Mouse (Mus musculus) CH12.LX (cell line): ENCODE results near the gene Lta. TPM values are rescaled to one million over a fixed set of nuclear protein-coding genes. Genes with fewer than 3 reads are reported as not detected.

ENCODE experiments used
- DNase-seq: peaks from one replicate; pipeline ENCODE4 v3.0.0-alpha.2; 2013; ENCODE audit errors: extremely low read depth
- H3K27ac ChIP-seq: 2 replicates; pipeline ENCODE4 v1.5.1; 2012; ENCODE audit warnings: low read depth, mild to moderate bottlenecking, control low read depth, moderate library complexity; ENCODE audit not compliant: insufficient read depth
- H3K27me3 ChIP-seq: replicated peaks from 2 replicates; pipeline ENCODE3; 2012; ENCODE audit warnings: inconsistent platforms
- H3K36me3 ChIP-seq, 2 experiments: replicated peaks in 1 of 2; 2 replicates each; pipeline versions ENCODE3 to v1.6.1; 2012; ENCODE audit warnings: inconsistent platforms in 1 of 2, low read length in 1 of 2, mild to moderate bottlenecking in 1 of 2, mixed read lengths in 1 of 2, moderate library complexity in 1 of 2; ENCODE audit not compliant: control insufficient read depth in 1 of 2, insufficient read depth in 1 of 2
- H3K4me1 ChIP-seq, 2 experiments: 2 replicates each; pipeline ENCODE4 v1.6.1; 2012; ENCODE audit warnings: inconsistent platforms in 1 of 2, moderate library complexity in 1 of 2; ENCODE audit not compliant: insufficient read depth in 2 of 2, control insufficient read depth in 1 of 2
- H3K4me2 ChIP-seq: 2 replicates; pipeline ENCODE4 v1.6.1; 2012; ENCODE audit warnings: low read depth, mild to moderate bottlenecking, control low read depth; ENCODE audit not compliant: poor library complexity, insufficient read depth, severe bottlenecking
- H3K4me3 ChIP-seq, 3 experiments: fragments of 150-350 bp in 1 of 3; sonication (generic) in 1 of 3; replicated peaks in 1 of 3; 2 replicates each; pipeline versions ENCODE3 to v1.5.1; 2011 to 2012; ENCODE audit warnings: low read depth in 2 of 3, low read length in 2 of 3, mild to moderate bottlenecking in 2 of 3, moderate library complexity in 2 of 3, control low read depth in 1 of 3, improper control_type of control experiment in 1 of 3, inconsistent platforms in 1 of 3, mixed read lengths in 1 of 3; ENCODE audit not compliant: poor library complexity in 1 of 3
- H3K79me2 ChIP-seq: replicated peaks from 2 replicates; pipeline ENCODE4 v1.6.1; 2012; ENCODE audit warnings: mild to moderate bottlenecking, moderate library complexity; ENCODE audit not compliant: control insufficient read depth, poor library complexity, insufficient read depth, severe bottlenecking; ENCODE audit errors: extremely low read depth
- H3K9ac ChIP-seq: 2 replicates; pipeline ENCODE4 v1.6.1; 2012; ENCODE audit warnings: low read depth, mild to moderate bottlenecking, control low read depth, moderate library complexity; ENCODE audit not compliant: insufficient read depth
- H3K9me3 ChIP-seq: replicated peaks from 2 replicates; pipeline ENCODE3; 2012; ENCODE audit warnings: low read length, inconsistent platforms, mixed read lengths
- BHLHE40 ChIP-seq: IDR thresholded peaks from 2 replicates; pipeline ENCODE4 v1.6.1; 2011; ENCODE audit warnings: mild to moderate bottlenecking, low read depth, low read length, improper control_type of control experiment
- CHD1 ChIP-seq: IDR thresholded peaks from 2 replicates; pipeline ENCODE4 v1.6.1; 2012; ENCODE audit warnings: low read depth, low read length, improper control_type of control experiment, inconsistent platforms
- CHD2 ChIP-seq: IDR thresholded peaks from 2 replicates; pipeline ENCODE4 v1.6.1; 2011; ENCODE audit warnings: low read length, improper control_type of control experiment
- CTCF ChIP-seq, 2 experiments: IDR thresholded peaks in 1 of 2; conservative IDR thresholded peaks in 1 of 2; 2 replicates each; pipeline ENCODE4 v1.5.1; 2011 to 2012; ENCODE audit warnings: low read depth in 2 of 2, low read length in 2 of 2, improper control_type of control experiment in 1 of 2, inconsistent platforms in 1 of 2, mild to moderate bottlenecking in 1 of 2, moderate library complexity in 1 of 2
- E2F4 ChIP-seq: IDR thresholded peaks from 2 replicates; pipeline ENCODE4 v1.6.1; 2011; ENCODE audit warnings: low read depth, low read length, improper control_type of control experiment; ENCODE audit not compliant: insufficient replicate concordance
- ELF1 ChIP-seq: IDR thresholded peaks from 2 replicates; pipeline ENCODE4 v1.6.1; 2014; ENCODE audit warnings: low read depth, mild to moderate bottlenecking, inconsistent platforms, low read length, improper control_type of control experiment
- EP300 ChIP-seq: IDR thresholded peaks from 2 replicates; pipeline ENCODE4 v1.6.1; 2011; ENCODE audit warnings: low read length, improper control_type of control experiment
- ETS1 ChIP-seq: conservative IDR thresholded peaks from 2 replicates; pipeline ENCODE4 v1.6.1; 2012; ENCODE audit warnings: low read depth, mild to moderate bottlenecking, inconsistent platforms, low read length, improper control_type of control experiment, moderate library complexity
- IRF4 ChIP-seq: IDR thresholded peaks from 2 replicates; pipeline ENCODE4 v1.6.1; 2014; ENCODE audit warnings: low read depth, mild to moderate bottlenecking, inconsistent platforms, low read length, improper control_type of control experiment
- JUN ChIP-seq: IDR thresholded peaks from 2 replicates; pipeline ENCODE4 v1.6.1; 2011; ENCODE audit warnings: low read depth, mild to moderate bottlenecking, low read length, improper control_type of control experiment, moderate library complexity; ENCODE audit not compliant: insufficient read depth
- JUND ChIP-seq: conservative IDR thresholded peaks from 2 replicates; pipeline ENCODE4 v1.6.1; 2011; ENCODE audit warnings: low read depth, low read length, improper control_type of control experiment
- KAT2A ChIP-seq: IDR thresholded peaks from 2 replicates; pipeline ENCODE4 v1.6.1; 2012; ENCODE audit warnings: low read length, improper control_type of control experiment, inconsistent platforms; ENCODE audit not compliant: insufficient replicate concordance
- MAFK ChIP-seq: IDR thresholded peaks from 2 replicates; pipeline ENCODE4 v1.6.1; 2011; ENCODE audit warnings: low read length, improper control_type of control experiment; ENCODE audit not compliant: insufficient replicate concordance
- MAX ChIP-seq: IDR thresholded peaks from 2 replicates; pipeline ENCODE4 v1.6.1; 2011; ENCODE audit warnings: low read length, improper control_type of control experiment
- MAZ ChIP-seq: IDR thresholded peaks from 2 replicates; pipeline ENCODE4 v1.6.1; 2012; ENCODE audit warnings: low read depth, mild to moderate bottlenecking, inconsistent platforms, low read length, improper control_type of control experiment, moderate library complexity
- MEF2A ChIP-seq: IDR thresholded peaks from 2 replicates; pipeline ENCODE4 v1.6.1; 2014; ENCODE audit warnings: low read depth, mild to moderate bottlenecking, inconsistent platforms, low read length, improper control_type of control experiment, borderline replicate concordance
- MXI1 ChIP-seq: IDR thresholded peaks from 2 replicates; pipeline ENCODE4 v1.6.1; 2011; ENCODE audit warnings: mild to moderate bottlenecking, low read depth, low read length, improper control_type of control experiment
- MYC ChIP-seq: IDR thresholded peaks from 2 replicates; pipeline ENCODE4 v1.6.1; 2011; ENCODE audit warnings: low read depth, mild to moderate bottlenecking, improper control_type of control experiment, low read length
- NELFE ChIP-seq: IDR thresholded peaks from 2 replicates; pipeline ENCODE4 v1.6.1; 2011; ENCODE audit warnings: low read depth, low read length, improper control_type of control experiment
- NRF1 ChIP-seq: IDR thresholded peaks from 2 replicates; pipeline ENCODE4 v1.6.1; 2014; ENCODE audit warnings: low read depth, mild to moderate bottlenecking, inconsistent platforms, low read length, improper control_type of control experiment, moderate library complexity
- PAX5 ChIP-seq: IDR thresholded peaks from 2 replicates; pipeline ENCODE4 v1.6.1; 2012; ENCODE audit warnings: low read length, inconsistent platforms, mixed read lengths
- POLR2A ChIP-seq: IDR thresholded peaks from 2 replicates; pipeline ENCODE4 v1.6.1; 2011; ENCODE audit warnings: low read depth, mild to moderate bottlenecking, improper control_type of control experiment, low read length
- POLR2AphosphoS2 ChIP-seq: IDR thresholded peaks from 2 replicates; pipeline ENCODE4 v1.6.1; 2011; ENCODE audit warnings: low read depth, low read length, improper control_type of control experiment
- RCOR1 ChIP-seq: conservative IDR thresholded peaks from 2 replicates; pipeline ENCODE4 v1.6.1; 2012; ENCODE audit warnings: low read depth, mild to moderate bottlenecking, inconsistent platforms, low read length, improper control_type of control experiment
- SMC3 ChIP-seq: IDR thresholded peaks from 2 replicates; pipeline ENCODE4 v1.6.1; 2011; ENCODE audit warnings: low read depth, low read length, improper control_type of control experiment
- TCF12 ChIP-seq: IDR thresholded peaks from 2 replicates; pipeline ENCODE4 v1.6.1; 2014; ENCODE audit warnings: low read depth, mild to moderate bottlenecking, inconsistent platforms, low read length, improper control_type of control experiment
- UBTF ChIP-seq: IDR thresholded peaks from 2 replicates; pipeline ENCODE4 v1.6.1; 2012; ENCODE audit warnings: low read depth, mild to moderate bottlenecking, inconsistent platforms, low read length, improper control_type of control experiment, moderate library complexity
- USF1 ChIP-seq: IDR thresholded peaks from 2 replicates; pipeline ENCODE4 v1.6.1; 2014; ENCODE audit warnings: low read depth, mild to moderate bottlenecking, inconsistent platforms, low read length, improper control_type of control experiment
- USF2 ChIP-seq: conservative IDR thresholded peaks from 2 replicates; pipeline ENCODE4 v1.6.1; 2011; ENCODE audit warnings: low read depth, low read length, improper control_type of control experiment
- ZC3H11A ChIP-seq: IDR thresholded peaks from 2 replicates; pipeline ENCODE4 v1.6.1; 2012; ENCODE audit warnings: low read depth, mild to moderate bottlenecking, inconsistent platforms, low read length, improper control_type of control experiment
- ZKSCAN1 ChIP-seq: IDR thresholded peaks from 2 replicates; pipeline ENCODE4 v1.6.1; 2012; ENCODE audit warnings: low read depth, inconsistent platforms, low read length, improper control_type of control experiment, borderline replicate concordance
- ZMIZ1 ChIP-seq: IDR thresholded peaks from 2 replicates; pipeline ENCODE4 v1.6.1; 2012; ENCODE audit warnings: low read depth, mild to moderate bottlenecking, inconsistent platforms, low read length, improper control_type of control experiment
- ZNF384 ChIP-seq: IDR thresholded peaks from 2 replicates; pipeline ENCODE4 v1.6.1; 2012; ENCODE audit warnings: low read depth, low read length, improper control_type of control experiment, inconsistent platforms
- dilution Hi-C: fragments of 300-500 bp; cut with MboI; formaldehyde crosslinking; loops from 2 replicates; pipeline ENCODE4 v1.14.3; 2020; ENCODE audit warnings: low sequenced_read_pairs; ENCODE audit not compliant: extremely low pct_unique_long_range_greater_than_20kb, extremely low pct_ligation_motif_present
- in situ Hi-C: fragments of 300-500 bp; cut with MboI; formaldehyde crosslinking; loops from 3 replicates; pipeline ENCODE4 v1.14.3; 2019; ENCODE audit warnings: low sequenced_read_pairs, low pct_ligation_motif_present, low pct_unique_long_range_greater_than_20kb, mixed read lengths
- polyA plus RNA-seq: library from polyadenylated mRNA; unstranded; fragments of >175 nt; gene quantifications from 2 replicates; pipeline ENCODE4 v1.2.1, GENCODE M21; 2012; ENCODE audit warnings: low read depth; ENCODE audit not compliant: insufficient read length
- total RNA-seq, 2 experiments: library from RNA; depleted of rRNA; stranded (reverse); fragments of 300-350 nt in 1 of 2; fragments of >200 nt in 1 of 2; gene quantifications; 2 replicates each; pipeline ENCODE4 v1.2.3; 2012 to 2014

Lta gene
- total and polyA plus RNA-seq, 3 experiments: 13.4 to 53.0 (median 19.6) TPM

DNA sequence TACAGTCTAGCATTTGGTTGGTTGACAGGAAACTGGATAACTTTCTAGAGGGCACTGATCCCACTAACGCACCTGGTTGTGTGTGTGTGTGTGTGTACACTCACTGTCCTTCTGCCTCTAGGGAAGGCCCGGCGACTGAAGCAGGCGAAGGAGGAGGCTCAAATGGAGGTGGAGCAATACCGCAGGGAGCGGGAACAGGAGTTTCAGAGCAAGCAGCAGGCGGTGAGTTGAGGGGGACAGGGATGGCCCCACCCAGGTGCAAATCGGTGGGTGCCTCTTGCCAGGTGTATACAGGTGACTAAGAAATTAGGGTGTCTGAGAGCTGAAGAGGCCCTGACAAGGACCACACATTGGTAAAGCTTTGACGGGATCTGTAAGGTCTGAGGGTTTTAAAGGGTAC, 31.8 kb upstream of the Lta start:
- dilution Hi-C loops: no loop called here
- in situ Hi-C loops: loop anchor here (10.0 kb wide), 1 partner anchor 222 kb away; the partner anchor contains the start of gene Vwa7
- no peak for DNase-seq
- Histone ChIP-seq H3K79me2 (peaks cover 21% of the 10 kb centered on the region), H3K9me3 (no peaks in the 10 kb centered on the region), H3K4me3 (no peak overlapping the region), H3K27me3 (no peaks in the 10 kb centered on the region), H3K27ac (no peak overlapping the region)
- TF ChIP-seq MAZ (no peak), UBTF (no peak), POLR2A (no peak), CTCF (conservative IDR thresholded peaks at IDR 0.05 in 1 of 2, IDR thresholded peaks at IDR 0.05 in 1 of 2; ENCODE audit: low read depth in 2 of 2, low read length in 2 of 2) (no peak), MYC (no peak), POLR2AphosphoS2 (no peak), NELFE (no peak), ETS1 (no peak), MAFK (no peak), ZC3H11A (no peak), EP300 (no peak), JUN (no peak), JUND (no peak), MXI1 (no peak), SMC3 (no peak), PAX5 (no peak), CHD1 (no peak)
- TF ChIP-seq, all 38 proteins: peak for 0
- no peak overlapping the region for H3K4me2 ChIP-seq
- H3K4me1 ChIP-seq: peaks cover 5 to 42% of the 10 kb centered on the region in 2 experiments
- H3K36me3 ChIP-seq: peaks cover 0 to 25% of the 10 kb centered on the region in 2 experiments
- no peak overlapping the region for H3K9ac ChIP-seq

DNA sequence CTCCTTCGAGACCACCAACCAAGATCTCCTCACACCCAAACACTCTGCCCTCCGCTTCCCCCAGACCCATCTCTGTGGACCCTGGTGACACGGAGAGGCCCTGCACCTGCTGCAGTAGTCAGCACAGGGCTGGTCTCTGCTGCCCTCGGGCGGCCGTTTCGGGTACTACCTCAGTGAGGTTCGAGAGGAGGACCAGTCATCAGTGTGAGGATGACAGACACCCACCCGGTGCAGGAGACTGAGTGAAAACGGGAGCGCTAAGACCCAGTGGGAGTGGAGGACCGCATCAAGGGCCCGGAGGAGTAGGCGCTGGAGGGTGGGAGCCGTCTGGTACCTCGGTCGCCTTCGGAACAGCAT, 31.2 kb upstream of the Lta start:
- H3K4me3 ChIP-seq: peak overlapping the region; percentile 67 to 86 (median 70)
- H3K27me3 ChIP-seq: no peaks in the 10 kb centered on the region
- no peak overlapping the region for H3K4me2 ChIP-seq
- H3K9ac ChIP-seq: peak overlapping the region; percentile 93
- H3K79me2 ChIP-seq: peaks cover 22% of the 10 kb centered on the region
- no peaks in the 10 kb centered on the region for H3K9me3 ChIP-seq
- H3K4me1 ChIP-seq: peaks cover 9 to 48% of the 10 kb centered on the region in 2 experiments
- H3K36me3 ChIP-seq: peaks cover 0 to 29% of the 10 kb centered on the region in 2 experiments
- dilution Hi-C loops (no loop called here), in situ Hi-C loops (loop anchor here (10.0 kb wide), 1 partner anchor 222 kb away; the partner anchor contains the start of gene Vwa7)
- DNase-seq: peak; percentile 93
- H3K27ac ChIP-seq: peak overlapping the region; percentile 96
- TF ChIP-seq ELF1 (no peak), SMC3 (peak; percentile 88), POLR2AphosphoS2 (no peak), JUN (no peak), MXI1 (peak; percentile 17; the same call in 1 of the 2 replicates), JUND (no peak), RCOR1 (no peak), MEF2A (no peak), UBTF (no peak), NELFE (no peak), ZMIZ1 (0 out of 2 replicates have a peak, but pooled peaks have one; percentile 3), IRF4 (no peak), PAX5 (no peak), BHLHE40 (no peak), NRF1 (peak; percentile 24; the same call in 1 of the 2 replicates), KAT2A (no peak), E2F4 (no peak), ETS1 (no peak), ZKSCAN1 (no peak), USF2 (no peak), ZNF384 (no peak), MAX (no peak), CHD2 (no peak), USF1 (no peak), TCF12 (no peak; the same call in 1 of the 2 replicates)
